Mouse (Mus musculus) kidney, adult 8-10 months (tissue): Measurements from ENCODE around the gene Olfr548-ps1.
"Not testable (repeated sequence)": the region's sequence is repeated elsewhere in the genome, so short reads cannot be mapped to it uniquely, and the experiment has no call there.

ENCODE experiments used
- DNase-seq, 2 experiments: peaks; one replicate each; pipeline ENCODE4 v3.0.0; 2022

Gene Olfr548-ps1

GRCm38 (mm10) chr7:102540596-102540995 is at the start of gene Olfr548-ps1:
Olfr548-ps1 (plus strand) TSS chr7:102540896.
- no peak for DNase-seq

- not testable (repeated sequence) for DNase-seq
These were observed 46.3 kb upstream of the Olfr548-ps1 start for GRCm38 (mm10) chr7:102494416-102494815.

GRCm38 (mm10) chr7:102499473-102499872 is 41.2 kb upstream of the Olfr548-ps1 start, which contains the start of gene Olfr545:
Olfr545 (minus strand) TSS chr7:102499573.
- DNase-seq: no peak

GRCm38 (mm10) chr7:102501986-102502385 is 38.7 kb upstream of the Olfr548-ps1 start:
- no peak for DNase-seq

GRCm38 (mm10) chr7:102506848-102507247 is 33.8 kb upstream of the Olfr548-ps1 start:
- DNase-seq: peak; percentile 53 to 81

GRCm38 (mm10) chr7:102508066-102508465 is 32.6 kb upstream of the Olfr548-ps1 start:
- no peak for DNase-seq

- no peak for DNase-seq
These were observed 32.0 kb upstream of the Olfr548-ps1 start for GRCm38 (mm10) chr7:102508666-102509065.

GRCm38 (mm10) chr7:102509726-102510125 is 31.0 kb upstream of the Olfr548-ps1 start:
- DNase-seq: no peak

GRCm38 (mm10) chr7:102511927-102512326 is 28.8 kb upstream of the Olfr548-ps1 start:
- DNase-seq: no peak

- peak; percentile 57 to 73 for DNase-seq
These were observed 27.8 kb upstream of the Olfr548-ps1 start for GRCm38 (mm10) chr7:102512814-102513435.

GRCm38 (mm10) chr7:102514144-102514543 is 26.6 kb upstream of the Olfr548-ps1 start:
- DNase-seq: no peak

- peak in 1 of 2 experiments; percentile 14 for DNase-seq
These were observed 24.2 kb upstream of the Olfr548-ps1 start for GRCm38 (mm10) chr7:102516261-102517050.

- no peak for DNase-seq
These were observed 23.7 kb upstream of the Olfr548-ps1 start for GRCm38 (mm10) chr7:102517051-102517335.

- no peak for DNase-seq
These were observed 11.6 kb upstream of the Olfr548-ps1 start for GRCm38 (mm10) chr7:102529052-102529451.

GRCm38 (mm10) chr7:102534449-102534848 is 6.2 kb upstream of the Olfr548-ps1 start, which contains the start of gene Olfr547:
Olfr547 (plus strand) TSS chr7:102534749.
- DNase-seq: no peak

GRCm38 (mm10) chr7:102541251-102541650 is 555 bp downstream of the Olfr548-ps1 start:
- DNase-seq: no peak

GRCm38 (mm10) chr7:102549570-102549969 is 8.9 kb downstream of the Olfr548-ps1 start, which contains the start of gene Olfr549:
Olfr549 (plus strand) TSS chr7:102549870.
- DNase-seq: no peak

- DNase-seq: no peak
These were observed 12.6 kb downstream of the Olfr548-ps1 start for GRCm38 (mm10) chr7:102553279-102553678.

GRCm38 (mm10) chr7:102564999-102565997 is 24.6 kb downstream of the Olfr548-ps1 start, which contains the start of gene Trim21:
Trim21 (minus strand) TSS chr7:102565486.
- peak; percentile 93 to 95 for DNase-seq

- no peak for DNase-seq
These were observed 25.5 kb downstream of the Olfr548-ps1 start for GRCm38 (mm10) chr7:102566219-102566618.

GRCm38 (mm10) chr7:102571142-102571541 is 30.4 kb downstream of the Olfr548-ps1 start, which contains the start of gene Olfr550:
Olfr550 (plus strand) TSS chr7:102571442.
- DNase-seq: no peak

- no peak for DNase-seq
These were observed 32.6 kb downstream of the Olfr548-ps1 start for GRCm38 (mm10) chr7:102573174-102573830.
